Mouse (Mus musculus): ENCODE measurements around the gene Thsd7b.

DNA sequence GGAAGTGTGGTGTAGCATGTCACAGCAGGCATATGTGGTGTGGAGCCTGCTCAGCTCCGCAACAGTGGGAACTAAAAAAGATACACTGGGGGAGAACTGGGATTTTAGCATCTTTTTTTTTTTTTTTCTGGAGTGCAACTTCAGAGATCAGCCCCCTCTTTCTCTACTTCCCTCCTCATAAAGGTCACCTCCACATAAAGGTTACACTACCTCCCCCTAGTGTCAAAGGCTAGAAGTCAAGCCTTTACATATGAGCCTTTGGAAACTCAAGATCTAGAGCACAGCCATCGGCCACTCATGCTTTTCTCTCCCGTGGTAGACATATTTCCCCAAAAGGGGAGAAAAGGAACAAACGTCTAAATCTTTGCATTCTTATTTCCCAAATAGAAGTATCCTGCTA is 553.8 kb downstream of the Thsd7b start:
- TF ChIP-seq CTCF (conservative IDR thresholded peaks at IDR 0.05; ENCODE audit: insufficient read depth, insufficient read length, low read depth, low read length) (no peak), POLR2A (IDR thresholded peaks at IDR 0.05; ENCODE audit: low read depth, low read length) (no peak)
